Mouse (Mus musculus) neural tube, embryonic 15.5 days (tissue): ENCODE results near the gene Skint1. TPM values are rescaled to one million over a fixed set of nuclear protein-coding genes. Genes with fewer than 3 reads are reported as not detected.
"Not testable (repeated sequence)": the region's sequence is repeated elsewhere in the genome, so short reads cannot be mapped to it uniquely, and the experiment has no call there.

Experiments
- ATAC-seq: fragments of 200-750 bp; cut with Nextera tagmentation; 2 replicates; pipeline ENCODE4 v1.8.0; 2017; ENCODE audit warnings: mild to moderate bottlenecking, moderate TSS enrichment, moderate library complexity; ENCODE audit not compliant: low FRiP score
- H3K27ac ChIP-seq: fragments of 300-500 bp; sonication (generic); replicated peaks from 2 replicates; pipeline ENCODE4 v1.5.1; 2015; ENCODE audit warnings: mild to moderate bottlenecking, inconsistent platforms
- H3K27me3 ChIP-seq: fragments of 300-500 bp; sonication (generic); replicated peaks from 2 replicates; pipeline ENCODE4 v1.6.1; 2015; ENCODE audit warnings: inconsistent platforms
- H3K36me3 ChIP-seq: fragments of 300-500 bp; sonication (generic); 2 replicates; pipeline ENCODE4 v1.6.1; 2015; ENCODE audit warnings: inconsistent platforms
- H3K4me1 ChIP-seq: fragments of 300-500 bp; sonication (generic); 2 replicates; pipeline ENCODE4 v1.6.1; 2015; ENCODE audit warnings: inconsistent platforms
- H3K4me2 ChIP-seq: fragments of 300-500 bp; sonication (generic); 2 replicates; pipeline ENCODE4 v1.6.1; 2015; ENCODE audit warnings: inconsistent platforms, mild to moderate bottlenecking, moderate library complexity
- H3K4me3 ChIP-seq: fragments of 300-500 bp; sonication (generic); replicated peaks from 2 replicates; pipeline ENCODE4 v1.5.1; 2015; ENCODE audit warnings: mild to moderate bottlenecking, inconsistent platforms
- H3K9ac ChIP-seq: fragments of 300-500 bp; sonication (generic); replicated peaks from 2 replicates; pipeline ENCODE4 v1.6.1; 2015; ENCODE audit warnings: mild to moderate bottlenecking, inconsistent platforms
- H3K9me3 ChIP-seq: fragments of 300-500 bp; sonication (generic); replicated peaks from 2 replicates; pipeline ENCODE4 v1.6.1; 2016; ENCODE audit warnings: inconsistent platforms
- WGBS: fragments of 180-500 bp; shearing (Covaris S2); methylation state at CpG from one replicate; pipeline ENCODE4 v1.1.7; 2015; ENCODE audit warnings: mixed read lengths; 5-methylcytosine and 5-hydroxymethylcytosine counted together
- polyA plus RNA-seq: library from polyadenylated mRNA; unstranded; fragments of >200 nt; fragmentation: Nextera tagmentation; extraction: Ambion mirVana; gene quantifications from 2 replicates; pipeline ENCODE4 v1.2.1, GENCODE M21; 2015

The Skint1 gene
- polyA plus RNA-seq, result 1.6 TPM in 1 of 2 replicates, not detected in the other

- no peaks in the 10 kb centered on the region for H3K27me3 ChIP-seq
- no peaks in the 10 kb centered on the region for H3K36me3 ChIP-seq
- H3K4me3 ChIP-seq, result no peak within 1 kb of the TSS
- H3K9ac ChIP-seq, result no peak within 1 kb of the TSS
- H3K27ac ChIP-seq, result no peak within 1 kb of the TSS
- H3K4me2 ChIP-seq, result no peak within 1 kb of the TSS
- no peaks in the 10 kb centered on the region for H3K4me1 ChIP-seq
- no peak for ATAC-seq
- H3K9me3 ChIP-seq, result no peaks in the 10 kb centered on the region
Measured at GRCm38 (mm10) chr4:112005969-112006368, at the start of gene Skint1. Skint1 (plus strand) TSS chr4:112006269.

- ATAC-seq, result 0 out of 2 replicates have a peak, but pooled peaks have one; percentile 24
- no peaks in the 10 kb centered on the region for H3K4me1 ChIP-seq
- H3K9ac ChIP-seq, result no peak overlapping the region
- no peak overlapping the region for H3K4me3 ChIP-seq
- no peak overlapping the region for H3K27ac ChIP-seq
- 33% methylated on average over 1 of the region's 1 CpGs for WGBS
- H3K9me3 ChIP-seq, result no peaks in the 10 kb centered on the region
- H3K36me3 ChIP-seq, result no peaks in the 10 kb centered on the region
- no peak overlapping the region for H3K4me2 ChIP-seq
- H3K27me3 ChIP-seq, result no peaks in the 10 kb centered on the region
Measured at GRCm38 (mm10) chr4:111961309-111961708, 44.8 kb upstream of the Skint1 start.

GRCm38 (mm10) chr4:111963241-111963640, 42.8 kb upstream of the Skint1 start:
- H3K36me3 ChIP-seq, H3K9me3 ChIP-seq, H3K4me2 ChIP-seq, H3K27ac ChIP-seq, ATAC-seq, H3K4me3 ChIP-seq, H3K4me1 ChIP-seq, H3K27me3 ChIP-seq, H3K9ac ChIP-seq: not testable (repeated sequence)
- WGBS, result 68% methylated on average over 1 of the region's 1 CpGs

- H3K4me3 ChIP-seq, result no peak overlapping the region
- no peak overlapping the region for H3K4me2 ChIP-seq
- H3K36me3 ChIP-seq, result no peaks in the 10 kb centered on the region
- H3K9ac ChIP-seq, result no peak overlapping the region
- no peaks in the 10 kb centered on the region for H3K4me1 ChIP-seq
- H3K9me3 ChIP-seq, result no peaks in the 10 kb centered on the region
- H3K27ac ChIP-seq, result no peak overlapping the region
- ATAC-seq, result no peak
- 88% methylated on average over 3 of the region's 3 CpGs for WGBS
- H3K27me3 ChIP-seq, result no peaks in the 10 kb centered on the region
Measured at GRCm38 (mm10) chr4:111963669-111964068, 42.4 kb upstream of the Skint1 start.

- no peaks in the 10 kb centered on the region for H3K27me3 ChIP-seq
- no peak for ATAC-seq
- no peaks in the 10 kb centered on the region for H3K36me3 ChIP-seq
- H3K4me2 ChIP-seq, result no peak within 1 kb of the TSS
- no peaks in the 10 kb centered on the region for H3K4me1 ChIP-seq
- H3K9me3 ChIP-seq, result no peaks in the 10 kb centered on the region
- no peak within 1 kb of the TSS for H3K9ac ChIP-seq
- no peak within 1 kb of the TSS for H3K4me3 ChIP-seq
- 95% methylated on average over 1 of the region's 1 CpGs for WGBS
- no peak within 1 kb of the TSS for H3K27ac ChIP-seq
Measured at GRCm38 (mm10) chr4:111972623-111973022, 33.4 kb upstream of the Skint1 start, which contains the start of gene Skint7. Skint7 (plus strand) TSS chr4:111972923.

- Histone ChIP-seq H3K9ac (no peak within 1 kb of the TSS), H3K36me3 (no peaks in the 10 kb centered on the region), H3K4me1 (no peaks in the 10 kb centered on the region), H3K4me3 (no peak within 1 kb of the TSS), H3K27me3 (no peaks in the 10 kb centered on the region), H3K4me2 (no peak within 1 kb of the TSS), H3K27ac (no peak within 1 kb of the TSS), H3K9me3 (no peaks in the 10 kb centered on the region)
- ATAC-seq, result no peak
Measured at GRCm38 (mm10) chr4:112071716-112072115, 65.6 kb downstream of the Skint1 start, which contains the start of gene Skint4. Skint4 (plus strand) TSS chr4:112072016.

Other genes with a start within 250 kb of the Skint1 start
- 13.2 TPM in 1 of 2 replicates, not detected in the other for gene Slc5a9, start 103.4 kb upstream of the Skint1 start, polyA plus RNA-seq
- gene Skint8, start 86.9 kb upstream of the Skint1 start, polyA plus RNA-seq, result 0.84 TPM in 1 of 2 replicates, not detected in the other
- 0.68 TPM in 1 of 2 replicates, not detected in the other for gene Skint7, start 33.3 kb upstream of the Skint1 start, polyA plus RNA-seq
- 0.47 TPM in 1 of 2 replicates, not detected in the other for gene Skint4, start 65.7 kb downstream of the Skint1 start, polyA plus RNA-seq
- 0.18 TPM in 1 of 2 replicates, not detected in the other for gene Skint3, start 226.0 kb downstream of the Skint1 start, polyA plus RNA-seq